Mouse (Mus musculus) cerebellum, adult 11 months (tissue): ENCODE data around the gene Mapk10.

Source experiments
- DNase-seq: peaks from one replicate; pipeline ENCODE4 v3.0.0; 2022

Mapk10 gene

DNA sequence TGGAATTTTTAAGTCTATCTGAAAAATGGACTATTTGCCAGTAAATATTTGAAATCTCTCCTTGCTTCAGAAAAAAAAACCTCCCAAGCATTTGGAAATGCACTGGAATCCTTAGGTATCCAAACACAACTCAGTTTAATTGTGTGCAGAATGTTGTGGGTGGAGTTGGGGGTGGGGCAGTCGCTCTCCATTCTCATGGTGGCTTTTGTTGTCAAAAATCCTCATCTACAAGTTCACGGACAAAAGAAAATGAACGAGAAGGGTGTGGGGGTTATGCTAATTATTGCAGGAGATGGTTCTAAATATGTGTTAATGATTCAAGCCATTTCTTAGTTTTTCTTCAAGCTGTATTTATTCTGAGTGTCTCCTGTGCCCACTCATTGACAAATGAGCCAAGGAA lies 49.6 kb downstream of the Mapk10 start:
- no peak for DNase-seq

- DNase-seq = peak; percentile 22
Observed at GRCm38 (mm10) chr5:103161196-103161540, 50.0 kb downstream of the Mapk10 start.

DNA sequence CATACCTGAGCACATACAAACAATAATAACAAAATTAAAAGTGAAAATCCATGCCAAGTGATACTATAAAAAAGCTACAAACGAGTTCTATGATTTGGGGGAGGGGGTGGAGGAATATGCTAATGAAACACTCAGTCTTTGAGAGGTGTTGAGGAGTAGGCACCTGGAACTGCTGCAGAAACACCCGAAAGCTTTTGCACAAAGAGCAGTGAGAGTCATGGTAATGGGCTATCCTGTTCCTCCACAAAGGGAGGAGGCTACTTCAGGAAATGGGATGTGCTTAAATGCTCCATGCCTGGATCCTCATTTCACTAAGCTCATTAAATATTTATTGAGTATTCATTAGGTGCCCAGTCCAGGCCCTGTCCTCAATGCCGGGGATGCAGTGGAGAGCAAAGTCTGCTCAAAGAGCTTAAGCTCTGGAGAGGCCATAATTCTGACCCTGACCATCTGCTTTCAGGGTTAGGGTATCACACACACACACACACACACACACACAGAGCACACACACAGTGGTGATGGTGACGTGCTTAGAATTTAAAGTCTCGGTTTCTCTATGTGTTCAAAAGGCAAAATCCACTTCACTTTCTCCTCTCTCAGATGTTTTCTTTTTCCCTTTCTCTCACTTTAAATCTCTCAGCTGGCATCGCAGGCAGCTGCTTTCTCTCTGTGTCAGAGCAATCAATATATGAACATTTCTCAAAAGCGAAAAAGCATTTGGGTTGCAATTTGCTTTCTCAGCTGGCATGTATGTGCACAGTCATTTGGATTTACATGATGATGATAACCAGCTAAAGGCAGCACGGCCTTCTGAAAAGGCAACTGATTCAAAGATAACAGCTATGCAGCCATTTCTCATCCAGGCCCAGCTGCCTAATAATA lies 50.6 kb downstream of the Mapk10 start:
- no peak for DNase-seq

DNA sequence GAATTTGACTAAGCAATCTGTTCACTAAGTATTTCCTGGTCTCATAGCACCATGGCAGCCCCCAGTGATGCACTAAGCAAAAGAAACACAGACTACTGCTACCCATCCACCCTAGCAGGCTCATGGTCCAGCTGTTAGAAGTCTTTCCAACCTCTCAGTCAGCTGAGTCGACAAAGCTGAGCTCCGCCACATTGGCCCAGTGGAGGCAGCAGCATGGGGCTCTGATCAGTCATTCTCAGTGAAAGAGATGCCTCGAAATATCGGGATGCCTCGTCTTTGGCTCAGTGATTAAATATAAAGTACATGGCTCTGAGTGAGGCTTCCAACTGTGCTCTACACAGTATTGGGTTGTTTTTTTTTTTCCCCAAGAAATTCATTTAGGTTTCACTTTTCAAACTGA lies 70.2 kb downstream of the Mapk10 start:
- no peak for DNase-seq

DNA sequence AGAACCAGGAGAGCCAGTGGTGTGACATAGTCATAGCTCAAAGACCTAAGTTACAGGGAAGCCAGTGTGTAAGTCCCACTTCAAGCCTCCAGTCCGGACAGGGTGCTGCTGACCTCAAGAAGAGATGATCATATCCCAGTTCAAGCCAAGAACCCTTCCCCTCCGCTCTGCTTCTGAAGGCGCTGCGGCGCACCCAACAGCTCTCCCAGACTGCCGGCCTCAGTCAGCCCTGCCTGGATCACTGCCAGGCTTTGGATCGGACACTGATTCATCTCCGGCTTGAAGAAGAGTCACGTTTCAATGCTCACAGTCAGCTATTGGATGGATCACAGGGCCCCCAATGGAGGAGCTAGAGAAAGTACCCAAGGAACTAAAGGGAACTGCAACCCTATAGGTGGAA lies 76.3 kb downstream of the Mapk10 start:
- DNase-seq = peak; percentile 60

GRCm38 (mm10) chr5:103133626-103134025 lies 77.5 kb downstream of the Mapk10 start:
- DNase-seq = no peak

DNA sequence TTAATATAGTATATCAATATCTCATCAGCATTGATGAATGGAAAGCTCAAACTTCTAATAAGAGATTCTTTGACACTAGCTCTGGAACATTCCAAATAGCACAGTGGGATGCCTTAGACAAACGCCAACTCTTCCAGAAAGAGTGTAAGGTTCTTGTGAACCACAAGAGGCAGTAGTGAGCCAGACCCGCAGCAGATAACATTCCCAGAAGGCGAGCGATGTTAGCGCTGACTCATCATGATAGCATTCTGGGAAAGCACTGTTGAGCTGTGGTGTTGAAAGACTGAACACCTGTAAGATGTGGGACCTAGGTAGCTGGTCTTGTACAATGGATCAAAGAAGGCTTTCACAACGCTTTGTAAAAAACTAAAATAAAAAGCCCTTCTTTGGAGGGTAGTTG lies 78.3 kb downstream of the Mapk10 start:
- DNase-seq = no peak

DNA sequence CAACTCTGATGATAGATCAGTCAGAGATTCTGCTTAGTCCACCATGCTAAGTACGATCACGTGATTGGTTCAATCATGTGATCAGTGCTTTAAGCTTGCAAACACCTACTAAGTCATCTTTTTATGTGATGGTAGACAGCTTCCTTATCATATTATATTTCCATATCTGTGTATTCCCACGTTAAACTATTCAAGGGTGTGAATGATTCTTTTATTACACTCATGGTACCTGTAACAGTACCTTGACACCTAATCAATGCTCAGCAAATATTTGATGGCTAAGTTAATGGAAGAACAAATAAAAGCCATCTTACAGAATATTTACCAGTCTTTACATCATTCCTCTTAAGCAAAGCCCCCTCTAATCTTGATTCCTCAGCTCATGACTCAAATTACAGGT lies 91.5 kb downstream of the Mapk10 start:
- DNase-seq = no peak

- DNase-seq = no peak
Observed at GRCm38 (mm10) chr5:103115571-103115970, 95.6 kb downstream of the Mapk10 start.

DNA sequence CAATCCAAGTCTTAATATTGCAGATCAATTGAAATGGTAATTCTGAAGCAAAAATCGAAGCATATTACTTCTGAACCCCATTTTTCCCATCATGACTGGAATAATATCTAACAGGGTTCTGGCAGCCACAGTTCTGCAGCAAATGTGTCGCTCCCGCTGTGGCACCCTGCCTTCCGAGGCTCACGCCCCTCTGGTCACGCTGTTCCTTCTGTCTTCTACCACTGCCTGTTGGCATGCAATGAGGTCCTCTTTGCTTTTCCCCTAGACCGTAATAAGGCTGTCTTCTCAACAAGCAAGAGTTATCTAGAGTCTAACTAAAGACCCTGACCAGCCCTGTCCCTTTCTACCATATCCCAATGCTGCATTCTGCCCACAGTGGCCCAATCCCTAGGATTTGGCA lies 98.7 kb downstream of the Mapk10 start:
- DNase-seq = no peak

GRCm38 (mm10) chr5:103109409-103109808 lies 101.7 kb downstream of the Mapk10 start:
- DNase-seq = no peak

GRCm38 (mm10) chr5:103105441-103106414 lies 105.4 kb downstream of the Mapk10 start:
- DNase-seq = no peak

DNA sequence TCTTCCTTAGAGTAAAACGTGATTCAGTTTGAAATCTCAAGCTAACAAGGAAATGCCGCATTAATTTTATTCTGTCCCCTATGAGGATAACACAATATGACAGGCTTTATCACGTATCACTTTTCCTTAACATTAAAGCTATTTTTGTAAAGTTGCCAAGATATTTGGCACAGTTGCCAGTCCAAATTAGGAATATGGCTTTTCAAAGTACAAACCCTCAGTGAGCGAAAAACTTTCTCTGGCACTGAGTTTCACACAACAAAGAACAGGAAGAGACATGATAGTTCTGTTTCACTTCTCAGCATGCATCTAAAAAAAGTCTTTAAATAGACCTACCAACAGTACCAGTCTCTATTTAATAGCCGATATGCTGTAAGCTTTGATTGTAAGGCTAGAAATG lies 107.1 kb downstream of the Mapk10 start:
- no peak for DNase-seq

- peak; percentile 20 for DNase-seq
Observed at GRCm38 (mm10) chr5:103102876-103103393, 108.2 kb downstream of the Mapk10 start.

GRCm38 (mm10) chr5:103102176-103102575 lies 109.0 kb downstream of the Mapk10 start:
- no peak for DNase-seq

- no peak for DNase-seq
Observed at GRCm38 (mm10) chr5:103094166-103094565, 117.0 kb downstream of the Mapk10 start.

DNA sequence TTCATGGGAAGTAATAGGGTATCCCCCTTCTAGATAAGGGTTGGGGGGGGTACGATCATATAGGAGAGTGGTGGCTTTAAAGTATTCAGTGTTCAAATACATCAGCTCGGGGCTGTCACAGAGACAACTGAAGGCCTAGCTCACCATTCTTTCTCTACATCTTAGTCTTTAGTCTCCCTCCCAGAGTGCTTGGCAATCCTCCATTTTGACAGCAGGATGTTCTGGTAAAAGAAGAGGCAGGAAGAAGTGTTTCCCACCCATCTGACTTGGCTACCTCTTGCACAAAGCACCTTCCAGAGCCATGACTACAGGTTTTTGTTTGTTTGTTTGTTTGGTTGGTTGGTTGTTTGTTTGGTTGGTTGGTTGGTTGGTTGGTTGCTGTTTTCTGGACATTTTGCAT lies 125.3 kb downstream of the Mapk10 start:
- no peak for DNase-seq

GRCm38 (mm10) chr5:103075451-103075850 lies 135.7 kb downstream of the Mapk10 start:
- no peak for DNase-seq

GRCm38 (mm10) chr5:103072200-103072825 lies 138.8 kb downstream of the Mapk10 start:
- no peak for DNase-seq

DNA sequence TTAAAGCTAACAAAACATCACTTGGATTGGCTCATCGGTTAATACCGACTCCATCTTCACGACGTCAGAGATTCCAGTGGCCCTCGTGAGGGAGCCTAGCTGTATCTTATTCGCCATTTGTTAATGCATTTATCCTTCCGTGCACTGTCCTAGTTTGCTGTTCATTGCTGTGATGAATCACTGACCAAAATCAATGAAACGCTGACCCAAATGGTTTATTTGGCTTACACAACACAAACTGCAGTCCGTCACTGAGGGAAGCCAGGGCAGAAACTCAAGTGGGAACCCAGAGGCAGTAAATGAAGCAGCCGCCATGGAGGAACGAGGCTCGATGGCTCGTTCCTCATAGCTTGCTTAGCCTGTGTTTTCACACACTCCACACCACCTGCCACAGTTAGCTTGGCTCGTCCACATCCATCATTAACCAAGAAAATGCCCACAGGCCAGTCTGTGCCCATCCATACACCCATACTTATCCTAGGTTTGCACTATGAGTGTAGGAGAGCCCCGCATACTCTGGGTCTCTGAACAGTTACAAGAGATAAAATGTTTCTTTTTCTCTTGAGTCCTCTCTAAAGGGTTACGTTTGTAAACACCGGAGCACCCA lies 140.0 kb downstream of the Mapk10 start:
- DNase-seq = no peak

DNA sequence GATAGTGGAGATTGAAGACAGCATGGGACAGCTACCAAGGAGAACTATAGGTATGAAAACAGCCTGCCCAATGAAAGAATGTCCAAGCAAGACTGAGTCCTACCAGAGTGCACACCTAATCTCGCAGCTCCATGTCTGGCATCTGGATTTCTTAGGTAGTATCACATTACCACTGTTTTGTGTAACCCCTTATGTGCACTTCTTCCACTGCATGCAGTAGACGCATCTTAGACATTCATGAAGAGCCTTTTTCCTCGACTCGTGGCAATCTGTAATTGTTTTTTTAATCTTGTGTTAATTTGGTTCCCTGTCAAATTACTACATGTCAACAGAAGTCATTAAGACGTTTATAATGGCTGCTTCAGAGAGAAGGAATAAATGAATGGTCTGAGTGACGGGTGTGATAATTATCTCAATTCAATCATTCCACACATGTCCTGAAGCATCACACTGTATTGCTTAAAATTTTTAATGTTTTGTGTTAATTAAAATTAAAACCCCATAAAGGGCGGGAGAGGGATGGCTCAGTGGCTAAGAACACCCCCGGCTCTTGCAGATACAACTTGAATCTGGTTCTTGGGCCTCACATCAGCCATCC lies 160.7 kb downstream of the Mapk10 start:
- no peak for DNase-seq

- DNase-seq = no peak
Observed at GRCm38 (mm10) chr5:103048011-103048410, 163.1 kb downstream of the Mapk10 start.
